Mouse (Mus musculus) mouse trophoblast stem cell (cell line): ENCODE data around the gene Olfr639.
"Not testable (repeated sequence)": the region's sequence is repeated elsewhere in the genome, so short reads cannot be mapped to it uniquely, and the experiment has no call there.

Experiments used
- in situ Hi-C, 2 experiments: fragments of 300-500 bp; cut with MseI, MboI; formaldehyde crosslinking; loops; 2 replicates in 1 of 2; 3 replicates in 1 of 2; pipeline ENCODE4 v1.15.1; 2025

Olfr639 gene

DNA sequence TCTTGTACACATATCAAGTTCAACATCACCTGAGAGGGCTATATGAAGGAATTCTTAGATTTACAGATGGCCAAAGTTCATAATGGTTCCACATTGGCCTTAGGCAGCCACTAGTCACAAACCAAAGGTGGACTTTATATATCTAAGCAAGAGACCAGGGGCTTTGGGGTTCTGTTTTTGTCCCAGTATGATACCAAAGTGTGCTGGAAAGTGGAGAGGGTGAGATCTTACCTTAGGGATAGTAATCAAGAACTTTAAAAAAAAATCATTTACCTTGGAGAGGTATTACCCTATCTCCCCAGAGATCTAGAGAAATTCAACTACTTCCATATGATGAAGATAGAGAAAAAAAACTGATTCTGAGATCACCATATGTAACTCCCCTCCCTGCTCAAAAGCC, at the start of gene Olfr639:
Gene Olfr639, minus strand, starts transcription at position 101 of the 400 bp plus-strand sequence.
- in situ Hi-C loops = no loop called here

DNA sequence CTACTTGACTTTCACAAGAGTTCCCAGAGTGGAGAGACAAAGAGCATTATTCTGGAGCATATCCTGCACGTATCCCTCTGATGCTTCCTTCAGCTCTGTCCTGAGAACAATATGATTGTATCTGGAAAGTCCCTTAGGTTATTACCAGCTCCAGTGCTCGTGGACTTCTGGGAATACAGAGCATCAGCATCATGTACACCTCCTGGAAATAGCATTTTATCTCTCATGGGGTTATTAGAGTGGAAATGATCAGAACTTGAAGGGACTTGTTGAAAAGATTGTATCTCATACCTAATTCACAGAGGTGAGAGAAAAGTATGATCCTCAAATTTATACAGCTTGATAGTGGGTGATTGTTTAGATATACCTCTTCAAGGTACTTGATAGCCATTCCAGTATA, 44.2 kb upstream of the Olfr639 start, which contains the start of gene 4930516K23Rik:
Gene 4930516K23Rik, minus strand, starts transcription at position 101 of the 400 bp plus-strand sequence.
- in situ Hi-C loops = no loop called here

DNA sequence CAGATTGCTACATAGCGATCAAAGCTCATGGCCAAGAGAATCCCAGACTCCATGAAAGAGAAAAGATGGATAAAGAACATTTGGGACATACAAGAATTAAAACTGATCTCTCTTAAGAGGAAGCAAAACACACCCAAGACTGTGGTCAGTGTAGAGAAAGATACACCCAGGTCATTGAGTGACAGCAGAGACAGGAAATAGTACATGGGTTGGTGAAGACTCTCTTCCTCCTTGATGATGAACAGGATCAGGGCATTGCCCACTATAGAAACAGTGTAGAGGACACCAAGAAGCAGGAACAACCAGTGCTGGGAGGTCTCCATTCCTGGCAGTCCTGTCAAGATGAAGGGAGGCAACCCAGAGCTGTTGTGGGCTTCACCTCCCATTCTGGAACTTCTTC, 42.1 kb upstream of the Olfr639 start:
- in situ Hi-C loops = no loop called here

DNA sequence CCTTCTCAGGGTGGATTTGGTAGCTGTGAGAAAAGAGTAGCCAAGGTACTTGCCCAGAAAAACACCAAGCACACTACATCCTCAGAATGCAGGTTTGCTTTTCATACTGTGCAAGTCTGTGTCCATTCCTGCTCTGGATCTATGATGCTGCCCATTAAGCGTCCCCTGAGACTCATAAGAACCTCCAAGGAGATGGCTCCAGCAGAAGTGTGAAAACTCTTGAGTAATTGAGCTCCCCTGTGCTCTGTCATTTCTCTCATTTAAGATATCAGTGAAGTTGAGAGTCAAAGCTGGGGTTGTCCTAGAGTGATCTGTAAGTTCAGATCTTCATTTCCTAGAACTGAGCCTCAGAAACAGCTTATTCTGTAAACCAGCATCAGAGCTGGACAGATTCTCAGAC, 35.5 kb upstream of the Olfr639 start, which contains the start of gene Olfr642:
Gene Olfr642, minus strand, starts transcription at position 101 of the 400 bp plus-strand sequence.
- in situ Hi-C loops = no loop called here

DNA sequence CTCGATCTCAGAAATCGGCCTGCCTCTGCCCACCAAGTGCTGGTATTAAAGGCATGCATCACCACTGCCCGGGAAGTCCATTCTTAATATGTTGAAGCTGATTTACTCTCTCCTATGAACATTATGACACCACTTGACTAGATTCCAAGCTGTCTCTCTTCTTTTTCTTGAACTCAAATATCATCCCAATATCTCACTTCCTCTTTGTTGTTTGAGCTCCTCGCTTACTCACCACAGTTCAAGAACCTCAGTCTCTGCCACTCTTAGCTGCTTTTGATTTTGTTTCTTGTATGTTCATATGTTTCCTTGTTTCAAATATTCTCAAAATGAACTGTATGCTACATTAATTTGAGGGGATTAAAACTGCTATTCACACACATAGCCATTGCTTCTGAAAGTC, 33.6 kb upstream of the Olfr639 start:
- in situ Hi-C loops = no loop called here

DNA sequence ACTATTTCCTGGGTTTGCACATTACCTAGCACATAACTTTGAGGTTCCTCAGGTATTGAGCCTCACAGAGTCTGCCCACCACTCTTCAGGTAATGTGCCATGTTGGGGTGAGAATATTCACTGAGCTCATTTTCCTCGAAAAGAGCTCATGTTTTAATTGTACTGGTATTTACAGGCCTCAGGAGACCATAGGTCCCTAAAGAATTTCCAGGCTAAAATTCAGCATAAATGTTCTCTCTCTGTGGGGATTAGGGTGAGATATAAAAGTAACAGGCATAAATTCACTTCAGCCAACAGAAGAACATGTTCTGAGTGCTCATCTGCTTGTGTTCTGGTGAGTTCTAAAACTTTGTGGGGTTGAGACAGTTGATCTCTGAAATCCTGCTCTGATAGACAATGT, 18.0 kb upstream of the Olfr639 start, which contains the start of gene Olfr641:
Gene Olfr641, plus strand, starts transcription at position 301 of the 400 bp plus-strand sequence.
- in situ Hi-C loops = no loop called here

DNA sequence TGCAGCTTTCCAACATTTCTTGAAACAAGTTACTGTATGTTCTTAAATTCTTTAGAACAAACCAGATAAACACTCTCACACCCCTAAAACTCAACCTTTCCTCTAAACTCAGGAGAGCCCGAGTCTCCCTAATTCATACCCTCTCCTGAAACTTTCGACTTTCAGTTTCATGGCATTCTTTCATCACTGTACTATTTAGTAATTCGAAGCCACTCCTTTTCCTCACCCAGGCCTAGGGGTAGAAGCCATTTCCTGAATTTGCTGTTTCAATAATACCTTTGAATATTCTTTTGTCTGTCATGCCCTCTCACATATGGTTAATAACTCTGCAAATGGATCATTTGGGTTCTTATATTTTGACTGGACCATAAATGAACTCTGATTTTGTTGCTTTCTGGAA, 9.9 kb upstream of the Olfr639 start:
- in situ Hi-C loops = no loop called here

DNA sequence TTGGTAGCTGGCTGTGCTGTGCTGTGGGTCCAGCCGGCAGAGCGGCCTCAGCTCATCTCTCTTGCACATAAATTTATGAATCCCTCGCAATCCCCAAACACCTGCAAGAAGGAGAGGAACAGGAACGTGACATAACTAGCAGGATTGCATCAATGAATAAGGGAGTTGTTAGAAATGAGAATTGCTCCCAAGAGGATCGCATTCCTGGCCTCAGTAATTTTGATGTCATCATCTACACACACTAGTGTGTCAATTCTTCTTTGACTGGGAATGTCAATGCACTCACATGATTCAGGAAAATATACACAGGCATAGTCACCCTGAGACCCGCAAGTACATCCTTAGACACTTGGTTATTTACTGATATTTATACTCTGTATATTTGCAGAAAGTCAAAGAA, 8.4 kb upstream of the Olfr639 start, which contains the start of gene Olfr640:
Gene Olfr640, minus strand, starts transcription at position 101 of the 400 bp plus-strand sequence.
- in situ Hi-C loops = no loop called here

DNA sequence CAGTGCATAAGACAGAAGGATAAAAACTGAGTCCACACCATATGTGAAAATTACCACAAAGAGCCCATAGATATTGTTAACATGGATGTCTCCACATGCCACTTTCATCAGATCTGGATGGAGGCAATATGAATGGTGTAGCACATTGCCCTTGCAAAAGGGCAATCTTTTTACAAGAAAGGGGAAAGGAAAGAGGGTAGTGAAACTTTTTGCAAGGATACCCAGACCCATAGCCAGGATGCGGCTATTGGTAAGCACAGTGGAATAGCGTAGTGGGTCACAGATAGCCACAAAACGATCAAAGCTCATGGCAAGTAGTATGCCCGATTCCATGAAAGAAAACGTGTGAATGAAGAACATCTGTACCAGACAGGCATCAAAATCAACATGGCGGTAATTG, 4.5 kb upstream of the Olfr639 start:
- in situ Hi-C loops = no loop called here

DNA sequence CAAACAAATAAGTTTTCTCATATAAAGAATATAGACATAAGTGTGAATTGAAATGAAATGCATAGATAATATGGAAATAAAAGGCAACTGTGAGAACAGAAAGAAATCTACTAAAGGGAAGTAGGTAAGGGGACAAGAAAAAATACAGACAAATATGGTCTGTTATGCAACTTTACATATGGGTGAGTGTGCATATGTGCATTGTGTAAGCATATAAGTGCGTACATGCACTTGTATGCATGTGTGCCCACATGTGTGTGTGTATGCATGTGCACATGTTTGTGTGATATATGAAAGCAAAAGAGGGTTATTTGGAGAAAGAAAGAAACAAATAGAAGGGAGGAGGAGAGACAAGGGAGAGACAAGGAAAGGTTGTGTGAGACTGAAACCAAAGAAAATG, 1.9 kb upstream of the Olfr639 start:
- in situ Hi-C loops = no loop called here

DNA sequence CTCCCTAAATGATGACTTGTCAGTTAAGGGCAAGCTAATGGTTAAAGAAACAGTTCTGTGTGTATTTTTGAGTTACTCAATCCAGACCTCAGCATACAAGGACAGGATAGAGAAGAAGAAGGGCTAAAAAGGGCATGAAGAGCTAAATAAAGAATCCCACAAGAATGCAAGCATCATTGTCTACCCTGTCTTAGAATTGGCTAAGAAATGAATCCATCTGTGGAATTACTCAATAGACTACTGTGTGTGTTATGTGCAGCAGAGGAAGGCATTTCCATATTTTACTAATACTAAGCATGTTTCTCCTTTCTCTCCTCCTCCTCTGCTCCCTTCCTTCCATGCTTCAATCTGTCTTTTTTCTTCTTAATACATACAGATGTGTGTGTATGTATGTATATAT, 18.0 kb downstream of the Olfr639 start:
- in situ Hi-C loops = no loop called here

DNA sequence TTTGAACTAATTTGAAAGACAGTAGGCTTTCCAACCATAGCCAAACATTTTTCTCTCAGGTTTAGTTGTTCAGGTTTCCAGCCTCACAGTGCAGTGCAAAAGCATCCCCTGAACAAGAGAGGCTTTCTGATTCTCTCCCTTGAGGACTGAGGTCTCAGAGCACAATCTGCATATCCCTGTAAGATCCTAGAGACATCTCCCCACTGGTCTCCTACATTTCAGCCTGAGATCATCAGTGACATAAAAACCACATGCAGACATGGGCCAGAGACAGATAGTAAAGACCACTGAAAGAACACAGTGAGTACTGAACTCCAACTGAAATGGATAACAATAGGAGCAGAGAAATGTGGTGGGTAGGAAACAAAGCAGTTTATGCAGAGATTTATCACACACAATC, 18.7 kb downstream of the Olfr639 start, which contains the start of gene Olfr638:
Gene Olfr638, plus strand, starts transcription at position 301 of the 400 bp plus-strand sequence.
- in situ Hi-C loops = no loop called here

DNA sequence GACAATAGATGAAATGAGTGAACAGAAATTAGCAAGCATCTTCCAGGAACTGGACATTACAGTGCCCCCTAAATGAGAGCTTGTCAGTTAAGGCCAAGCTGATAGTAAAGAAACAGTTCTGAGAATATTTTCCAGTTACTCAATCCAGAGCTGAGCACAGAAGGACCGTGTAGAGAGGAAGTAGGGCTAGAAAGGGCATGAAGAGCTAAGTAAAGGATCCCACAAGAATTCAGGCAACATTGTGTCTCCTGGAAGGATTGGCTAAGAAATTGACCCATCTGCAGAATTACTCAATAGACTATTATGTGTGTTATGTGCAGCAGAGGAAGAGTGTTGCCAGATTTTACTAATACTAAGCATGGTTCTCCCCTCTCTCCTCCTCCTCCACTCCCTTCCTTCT, 45.3 kb downstream of the Olfr639 start:
- in situ Hi-C loops = no loop called here

DNA sequence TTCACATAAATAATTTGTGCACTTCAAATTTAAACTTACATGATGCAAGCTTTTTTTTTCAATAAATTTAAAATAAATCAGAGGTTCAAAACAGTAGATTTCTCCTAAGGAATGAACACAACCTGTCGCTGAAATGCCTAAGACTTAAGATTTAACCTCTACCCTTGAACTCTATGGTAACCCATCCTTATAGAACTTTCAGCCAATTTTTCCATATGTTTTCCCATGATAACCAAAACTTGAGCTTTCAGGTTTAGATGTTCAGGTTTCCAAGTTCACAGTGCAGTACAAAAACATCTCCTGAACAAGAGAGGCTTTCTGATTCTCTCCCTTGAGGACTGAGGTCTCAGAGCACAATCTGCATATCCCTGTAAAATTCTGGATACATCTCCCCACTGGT, 46.3 kb downstream of the Olfr639 start, which contains the start of gene Olfr635:
Gene Olfr635, plus strand, starts transcription at position 301 of the 400 bp plus-strand sequence.
- in situ Hi-C loops = no loop called here

DNA sequence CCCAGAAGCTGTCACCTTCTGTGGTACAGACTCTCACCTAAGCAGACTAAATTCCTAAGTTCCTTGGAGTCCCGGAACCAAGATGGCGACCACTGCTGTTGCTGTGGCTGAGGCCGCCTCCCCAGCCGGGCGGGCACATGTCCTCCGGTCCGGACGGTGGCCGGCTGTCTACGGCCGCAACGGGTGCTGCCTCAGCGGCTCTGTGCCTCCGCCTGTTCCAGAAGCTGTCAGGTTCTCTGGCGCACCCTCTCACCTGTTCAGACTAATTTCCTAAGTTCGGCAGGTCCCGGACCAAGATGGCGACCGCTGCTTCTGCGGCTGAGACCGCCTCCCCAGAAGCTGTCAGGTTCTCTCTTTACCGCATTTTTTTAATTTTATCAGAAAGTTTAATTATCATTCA, 50.2 kb downstream of the Olfr639 start:
- in situ Hi-C loops = not testable (repeated sequence)
